Mouse (Mus musculus) G1E-ER4 (cell line): ENCODE data around the gene 9430038I01Rik. TPM values are rescaled to one million over a fixed set of nuclear protein-coding genes. Genes with fewer than 3 reads are reported as not detected.

ENCODE experiments used
- GATA1 ChIP-seq: IDR thresholded peaks from one replicate; pipeline ENCODE4 v1.8.0; 2012; ENCODE audit warnings: low read length, inconsistent platforms
- polyA plus RNA-seq: library from polyadenylated mRNA; stranded (reverse); fragments of >175 nt; gene quantifications from 2 replicates; pipeline ENCODE4 v1.2.3, GENCODE M21; 2012

9430038I01Rik gene
- polyA plus RNA-seq, 1 experiment: 14.8 TPM

- TF ChIP-seq GATA1: no peak
Observed at GRCm38 (mm10) chr7:137387863-137388262, 22.7 kb downstream of the 9430038I01Rik start.

- no peak for TF ChIP-seq GATA1
Observed at GRCm38 (mm10) chr7:137374996-137375395, 35.6 kb downstream of the 9430038I01Rik start.

GRCm38 (mm10) chr7:137371770-137372169, 38.8 kb downstream of the 9430038I01Rik start:
- TF ChIP-seq GATA1: no peak

GRCm38 (mm10) chr7:137370175-137370574, 40.4 kb downstream of the 9430038I01Rik start:
- TF ChIP-seq GATA1: no peak

GRCm38 (mm10) chr7:137366736-137367135, 43.8 kb downstream of the 9430038I01Rik start:
- TF ChIP-seq GATA1: no peak

GRCm38 (mm10) chr7:137365056-137365455, 45.5 kb downstream of the 9430038I01Rik start:
- TF ChIP-seq GATA1: no peak

- no peak for TF ChIP-seq GATA1
Observed at GRCm38 (mm10) chr7:137364571-137364970, 46.0 kb downstream of the 9430038I01Rik start.

- TF ChIP-seq GATA1: no peak
Observed at GRCm38 (mm10) chr7:137346860-137347259, 63.7 kb downstream of the 9430038I01Rik start.

- TF ChIP-seq GATA1: no peak
Observed at GRCm38 (mm10) chr7:137346068-137346467, 64.5 kb downstream of the 9430038I01Rik start.

GRCm38 (mm10) chr7:137333951-137334350, 76.6 kb downstream of the 9430038I01Rik start:
- TF ChIP-seq GATA1: no peak

Other genes with a start within 250 kb of the 9430038I01Rik start
- gene Ebf3, start 96.3 kb downstream of the 9430038I01Rik start, polyA plus RNA-seq: not detected in 2 replicates
- gene Glrx3, start 26.9 kb upstream of the 9430038I01Rik start, polyA plus RNA-seq: 225 and 386 TPM in 2 replicates